Mouse (Mus musculus): ENCODE measurements around the gene Prap1. TPM values are rescaled to one million over a fixed set of nuclear protein-coding genes. Genes with fewer than 3 reads are reported as not detected.
A peak's percentile ranks its signal among the peaks of the same experiment; 100 is the strongest.

Prap1 gene
- total and polyA plus RNA-seq, 2 experiments: not detected

DNA sequence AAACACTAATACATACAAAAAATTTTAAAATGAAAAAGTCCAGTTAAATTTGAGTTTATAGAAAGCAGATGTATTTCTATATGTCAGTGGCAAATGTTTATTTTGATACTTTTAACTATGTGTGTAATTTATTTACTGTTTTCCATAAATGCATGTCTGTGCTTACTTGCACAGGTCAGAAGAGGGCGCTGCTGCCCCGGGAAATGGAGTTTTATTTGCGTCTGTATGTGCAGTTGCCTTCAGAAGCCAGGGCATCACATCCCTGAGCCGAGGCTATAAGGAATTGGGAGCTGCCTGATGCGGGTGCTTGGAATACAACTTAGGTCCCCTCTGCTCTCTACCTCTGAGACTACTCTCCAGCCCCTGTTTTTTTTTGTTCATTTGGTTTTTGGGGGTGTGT is 14.5 kb upstream of the Prap1 start:
- Histone ChIP-seq H3K36me3 (ENCODE audit: control insufficient read depth, insufficient read depth, low read length) (no peaks in the 10 kb centered on the region), H3K27me3 (ENCODE audit: control insufficient read depth, insufficient read depth, low read length) (peaks cover 10% of the 10 kb centered on the region), H3K4me3 (ENCODE audit: insufficient read depth, low read depth, low read length) (no peak overlapping the region), H3K9ac (ENCODE audit: low read depth, low read length) (no peak overlapping the region), H3K79me2 (ENCODE audit: control insufficient read depth, insufficient read depth, low read length) (no peaks in the 10 kb centered on the region), H3K4me1 (ENCODE audit: control insufficient read depth, insufficient read depth, low read length) (no peaks in the 10 kb centered on the region), H3K27ac (replicated peaks; ENCODE audit: insufficient read depth, low read depth, low read length) (no peak overlapping the region)
- peak; percentile 65 for DNase-seq (ENCODE audit: extremely low read depth, low read depth, low spot score)
- WGBS: 7% methylated on average over 5 of the region's 5 CpGs
- TF ChIP-seq POLR2A (IDR thresholded peaks at IDR 0.05; ENCODE audit: extremely low read depth, insufficient read depth, low read length) (no peak), CTCF (IDR thresholded peaks at IDR 0.05; ENCODE audit: low read depth, low read length) (peak; percentile 80)

DNA sequence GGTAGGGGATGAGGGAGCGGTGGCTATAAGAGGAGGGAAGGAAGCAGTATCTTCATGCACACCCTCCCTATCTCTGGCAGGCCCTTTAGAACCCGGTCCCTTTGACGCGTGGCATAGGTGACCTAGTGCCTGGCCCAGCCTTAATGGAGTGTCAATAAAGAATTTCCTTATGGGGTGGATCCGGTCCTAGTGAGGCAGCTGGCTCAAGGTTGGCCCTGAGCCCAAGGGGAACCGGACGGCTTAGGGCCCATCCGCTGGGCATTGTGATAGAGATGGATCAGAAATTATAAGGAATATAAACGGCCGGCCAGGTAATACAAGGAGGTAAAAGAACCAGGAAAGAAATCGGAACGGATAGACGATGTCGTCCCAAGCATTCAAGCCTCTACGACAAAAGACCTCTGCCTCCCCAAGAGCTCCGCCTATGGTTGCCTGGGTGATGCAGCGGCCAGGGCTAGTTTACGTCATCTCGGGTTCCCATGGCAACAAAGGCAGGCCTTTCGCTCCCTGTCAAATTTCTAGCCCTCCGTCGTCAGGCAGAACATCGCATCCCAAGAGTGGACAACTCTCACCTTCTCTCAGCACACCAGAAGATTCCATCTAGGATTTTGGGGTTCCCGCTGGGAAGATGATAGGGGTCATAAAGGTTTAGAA is 12.6 kb upstream of the Prap1 start:
- peak; percentile 59 for DNase-seq (ENCODE audit: extremely low read depth, low read depth, low spot score)
- no peaks in the 10 kb centered on the region for H3K36me3 ChIP-seq (ENCODE audit: control insufficient read depth, insufficient read depth, low read length)
- H3K4me3 ChIP-seq (ENCODE audit: insufficient read depth, low read depth, low read length): no peak overlapping the region
- no peak for TF ChIP-seq POLR2A (IDR thresholded peaks at IDR 0.05; ENCODE audit: extremely low read depth, insufficient read depth, low read length)
- no peak for TF ChIP-seq CTCF (IDR thresholded peaks at IDR 0.05; ENCODE audit: low read depth, low read length)
- H3K4me1 ChIP-seq (ENCODE audit: control insufficient read depth, insufficient read depth, low read length): no peaks in the 10 kb centered on the region
- H3K27me3 ChIP-seq (ENCODE audit: control insufficient read depth, insufficient read depth, low read length): peaks cover 10% of the 10 kb centered on the region
- H3K79me2 ChIP-seq (ENCODE audit: control insufficient read depth, insufficient read depth, low read length): no peaks in the 10 kb centered on the region
- WGBS: 7% methylated on average over 24 of the region's 24 CpGs
- H3K9ac ChIP-seq (ENCODE audit: low read depth, low read length): no peak overlapping the region
- no peak overlapping the region for H3K27ac ChIP-seq (replicated peaks; ENCODE audit: insufficient read depth, low read depth, low read length)

DNA sequence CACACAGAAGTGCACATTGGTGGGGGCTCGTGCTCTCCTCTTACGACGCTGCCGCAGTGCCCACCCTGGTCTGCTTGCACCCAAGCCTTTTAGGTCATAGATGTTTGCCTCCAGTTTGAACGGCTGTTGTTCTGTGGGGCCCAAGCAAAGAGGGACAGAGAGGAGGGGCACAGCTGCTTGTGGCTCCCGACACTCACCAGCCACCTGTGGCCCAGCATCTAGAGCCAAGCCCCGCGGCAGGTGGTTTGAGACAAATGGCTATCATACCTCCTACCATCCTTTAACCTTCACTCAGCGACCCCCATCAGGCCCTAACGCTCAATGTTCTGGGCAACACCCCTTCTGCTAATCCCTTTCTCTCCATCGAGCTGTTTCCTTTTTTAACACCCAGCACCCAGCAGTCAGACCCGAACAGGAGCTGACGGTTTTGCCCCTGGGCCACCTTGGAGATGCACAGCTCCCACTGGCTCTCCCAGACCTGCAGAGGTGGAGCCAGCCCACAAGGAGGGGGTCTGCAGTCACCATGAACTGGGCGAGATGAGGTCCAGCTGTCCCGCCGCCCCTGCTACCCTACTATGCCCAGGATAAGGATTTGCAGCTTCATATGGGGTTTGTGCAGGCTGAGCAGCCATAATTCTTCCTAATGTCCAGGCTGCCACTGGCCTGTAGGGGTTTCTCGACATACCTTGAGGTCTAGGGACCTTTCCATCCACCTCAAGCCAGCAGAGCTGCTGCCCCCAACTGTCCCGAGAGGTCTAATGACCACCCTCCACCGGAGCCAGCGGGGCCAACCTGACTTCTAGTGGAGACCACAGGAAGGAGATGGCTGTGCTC is 11.6 kb upstream of the Prap1 start:
- Histone ChIP-seq H3K27ac (replicated peaks; ENCODE audit: insufficient read depth, low read depth, low read length) (no peak overlapping the region), H3K36me3 (ENCODE audit: control insufficient read depth, insufficient read depth, low read length) (no peaks in the 10 kb centered on the region), H3K4me3 (ENCODE audit: insufficient read depth, low read depth, low read length) (no peak overlapping the region), H3K79me2 (ENCODE audit: control insufficient read depth, insufficient read depth, low read length) (no peaks in the 10 kb centered on the region), H3K27me3 (ENCODE audit: control insufficient read depth, insufficient read depth, low read length) (peaks cover 10% of the 10 kb centered on the region), H3K4me1 (ENCODE audit: control insufficient read depth, insufficient read depth, low read length) (no peaks in the 10 kb centered on the region), H3K9ac (ENCODE audit: low read depth, low read length) (no peak overlapping the region)
- TF ChIP-seq POLR2A (IDR thresholded peaks at IDR 0.05; ENCODE audit: extremely low read depth, insufficient read depth, low read length) (no peak), CTCF (IDR thresholded peaks at IDR 0.05; ENCODE audit: low read depth, low read length) (no peak)
- WGBS: 36% methylated on average over 20 of the region's 20 CpGs
- DNase-seq (ENCODE audit: extremely low read depth, low read depth, low spot score): no peak

DNA sequence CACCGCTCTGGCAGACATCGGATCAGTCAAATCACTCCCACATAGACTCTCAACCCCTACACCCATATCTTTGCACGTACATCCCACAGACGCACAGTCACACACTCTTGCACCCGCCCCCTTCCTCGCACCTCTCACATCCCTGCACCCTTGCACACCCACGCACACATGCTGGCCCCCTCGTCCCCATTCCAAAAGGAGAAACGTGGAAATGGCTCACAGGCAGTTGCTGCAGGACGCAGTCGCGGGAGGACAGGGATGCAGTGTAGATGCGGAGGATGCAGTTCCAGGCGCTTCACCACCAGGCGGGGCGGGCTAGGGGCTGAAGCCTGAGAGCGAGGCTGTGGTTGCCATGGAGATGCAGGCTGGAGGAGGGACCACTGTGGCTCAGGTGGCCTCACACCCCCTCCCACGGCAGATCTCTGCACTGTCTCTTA is 10.9 kb upstream of the Prap1 start, which contains the start of gene Caly:
Caly (minus strand) TSS at position 307 of the 437 bp plus-strand sequence.
- Histone ChIP-seq H3K79me2 (ENCODE audit: control insufficient read depth, insufficient read depth, low read length) (no peaks in the 10 kb centered on the region), H3K36me3 (ENCODE audit: control insufficient read depth, insufficient read depth, low read length) (no peaks in the 10 kb centered on the region), H3K4me1 (ENCODE audit: control insufficient read depth, insufficient read depth, low read length) (no peaks in the 10 kb centered on the region), H3K27me3 (ENCODE audit: control insufficient read depth, insufficient read depth, low read length) (peaks cover 10% of the 10 kb centered on the region), H3K4me3 (ENCODE audit: insufficient read depth, low read depth, low read length) (no peak within 1 kb of the TSS), H3K27ac (replicated peaks; ENCODE audit: insufficient read depth, low read depth, low read length) (no peak within 1 kb of the TSS), H3K9ac (ENCODE audit: low read depth, low read length) (no peak within 1 kb of the TSS)
- TF ChIP-seq CTCF (IDR thresholded peaks at IDR 0.05; ENCODE audit: low read depth, low read length) (0 out of 2 replicates have a peak, but pooled peaks have one; percentile 20), POLR2A (IDR thresholded peaks at IDR 0.05; ENCODE audit: extremely low read depth, insufficient read depth, low read length) (no peak)
- 17% methylated on average over 18 of the region's 18 CpGs for WGBS
- no peak for DNase-seq (ENCODE audit: extremely low read depth, low read depth, low spot score)

DNA sequence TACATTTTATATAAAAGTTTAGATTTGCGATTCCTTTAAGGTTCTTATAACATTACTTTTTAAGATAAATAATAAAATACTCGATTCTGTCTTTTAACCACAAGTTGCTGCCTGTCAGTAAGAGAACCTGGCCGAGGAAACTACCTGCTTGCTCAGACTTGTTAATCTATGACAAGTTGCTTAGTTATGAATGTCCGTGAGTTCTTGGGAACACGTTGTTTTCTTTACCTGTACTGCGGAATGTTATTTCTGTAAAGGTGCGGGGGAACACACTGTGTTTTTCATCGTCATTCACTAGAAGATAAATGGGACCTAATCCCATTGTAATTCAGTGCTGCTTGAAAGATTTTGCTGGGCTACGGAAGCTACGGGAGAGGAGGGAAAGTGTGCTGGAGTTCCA is 2.6 kb upstream of the Prap1 start:
- H3K27ac ChIP-seq (replicated peaks; ENCODE audit: insufficient read depth, low read depth, low read length): no peak overlapping the region
- no peak for DNase-seq (ENCODE audit: extremely low read depth, low read depth, low spot score)
- no peak overlapping the region for H3K9ac ChIP-seq (ENCODE audit: low read depth, low read length)
- H3K4me3 ChIP-seq (ENCODE audit: insufficient read depth, low read depth, low read length): no peak overlapping the region
- TF ChIP-seq CTCF (IDR thresholded peaks at IDR 0.05; ENCODE audit: low read depth, low read length): no peak
- no peak for TF ChIP-seq POLR2A (IDR thresholded peaks at IDR 0.05; ENCODE audit: extremely low read depth, insufficient read depth, low read length)
- H3K4me1 ChIP-seq (ENCODE audit: control insufficient read depth, insufficient read depth, low read length): no peaks in the 10 kb centered on the region
- H3K27me3 ChIP-seq (ENCODE audit: control insufficient read depth, insufficient read depth, low read length): no peaks in the 10 kb centered on the region
- H3K79me2 ChIP-seq (ENCODE audit: control insufficient read depth, insufficient read depth, low read length): no peaks in the 10 kb centered on the region
- 85% methylated on average over 10 of the region's 10 CpGs for WGBS
- no peaks in the 10 kb centered on the region for H3K36me3 ChIP-seq (ENCODE audit: control insufficient read depth, insufficient read depth, low read length)
